Mouse (Mus musculus) cerebellum, postnatal 36 days (tissue): ENCODE results near the gene Pou3f1.
A peak's percentile ranks its signal among the peaks of the same experiment; 100 is the strongest.

Experiments
- DNase-seq, 2 experiments: peaks; one replicate each; pipeline ENCODE4 v3.0.0; 2021 to 2022; ENCODE audit warnings: mixed read lengths in 2 of 2

Gene Pou3f1

GRCm38 (mm10) chr4:124657781-124658180 lies 1.2 kb downstream of the Pou3f1 start:
- peak in 1 of 2 experiments; percentile 24 for DNase-seq

GRCm38 (mm10) chr4:124658412-124658851 lies 1.8 kb downstream of the Pou3f1 start:
- no peak for DNase-seq

- no peak for DNase-seq
Measured at GRCm38 (mm10) chr4:124659251-124660217, 2.9 kb downstream of the Pou3f1 start.

- no peak for DNase-seq
Measured at GRCm38 (mm10) chr4:124660603-124661002, 4.0 kb downstream of the Pou3f1 start.

GRCm38 (mm10) chr4:124663034-124663433 lies 6.4 kb downstream of the Pou3f1 start:
- DNase-seq = no peak

- DNase-seq = no peak
Measured at GRCm38 (mm10) chr4:124664185-124664584, 7.6 kb downstream of the Pou3f1 start.

GRCm38 (mm10) chr4:124664604-124665003 lies 8.0 kb downstream of the Pou3f1 start:
- no peak for DNase-seq

GRCm38 (mm10) chr4:124667476-124668033 lies 10.9 kb downstream of the Pou3f1 start:
- no peak for DNase-seq

GRCm38 (mm10) chr4:124668078-124668477 lies 11.5 kb downstream of the Pou3f1 start:
- no peak for DNase-seq

- no peak for DNase-seq
Measured at GRCm38 (mm10) chr4:124670232-124670631, 13.6 kb downstream of the Pou3f1 start.

- DNase-seq = no peak
Measured at GRCm38 (mm10) chr4:124671583-124671982, 15.0 kb downstream of the Pou3f1 start.

- DNase-seq = peak; percentile 62 to 65
Measured at GRCm38 (mm10) chr4:124672347-124673320, 16.0 kb downstream of the Pou3f1 start.

GRCm38 (mm10) chr4:124674334-124675032 lies 17.9 kb downstream of the Pou3f1 start:
- no peak for DNase-seq

- DNase-seq = peak; percentile 69 to 75
Measured at GRCm38 (mm10) chr4:124675037-124675436, 18.4 kb downstream of the Pou3f1 start.

- no peak for DNase-seq
Measured at GRCm38 (mm10) chr4:124675958-124676357, 19.4 kb downstream of the Pou3f1 start.

GRCm38 (mm10) chr4:124682270-124682669 lies 25.7 kb downstream of the Pou3f1 start:
- no peak for DNase-seq

- DNase-seq = peak; percentile 41 to 45
Measured at GRCm38 (mm10) chr4:124683474-124683873, 26.9 kb downstream of the Pou3f1 start.

GRCm38 (mm10) chr4:124685004-124685403 lies 28.4 kb downstream of the Pou3f1 start:
- DNase-seq = no peak

- no peak for DNase-seq
Measured at GRCm38 (mm10) chr4:124685453-124685852, 28.8 kb downstream of the Pou3f1 start.

GRCm38 (mm10) chr4:124685897-124686402 lies 29.3 kb downstream of the Pou3f1 start:
- DNase-seq = no peak

- no peak for DNase-seq
Measured at GRCm38 (mm10) chr4:124691455-124691854, 34.8 kb downstream of the Pou3f1 start.

GRCm38 (mm10) chr4:124692416-124692861 lies 35.8 kb downstream of the Pou3f1 start:
- DNase-seq = no peak
